Mouse (Mus musculus): Measurements from ENCODE around the gene Cct8l1. TPM values are rescaled to one million over a fixed set of nuclear protein-coding genes. Genes with fewer than 3 reads are reported as not detected.
A peak's percentile ranks its signal among the peaks of the same experiment; 100 is the strongest.

Cct8l1 gene
- 0.09 TPM in 1 of 2 replicates, not detected in the other for polyA plus RNA-seq (2015; fragmentation: Nextera tagmentation; extraction: Ambion mirVana)

DNA sequence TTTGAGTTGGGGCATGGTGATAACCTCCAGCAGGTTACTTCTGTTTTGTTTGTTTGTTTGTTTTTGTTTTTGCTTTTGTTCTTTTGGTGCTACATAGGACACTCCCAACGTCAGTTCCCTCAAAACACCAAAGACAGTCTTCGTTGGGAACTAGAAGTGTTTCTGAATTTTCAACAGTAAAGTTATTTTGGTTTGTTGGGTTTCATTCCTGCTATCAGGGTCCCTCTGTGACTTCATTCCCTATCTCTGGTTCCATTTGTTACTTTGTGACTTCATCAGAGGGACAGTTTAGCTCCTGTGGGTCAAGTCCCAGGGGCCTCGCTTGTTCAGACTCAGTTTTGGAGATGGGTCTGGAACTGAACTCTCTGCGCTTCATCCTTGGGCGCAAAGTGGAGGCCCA lies at the start of gene Cct8l1:
Cct8l1 (plus strand) TSS at position 301 of the 400 bp plus-strand sequence.
- no peak for ATAC-seq (ENCODE audit: insufficient number of reproducible peaks, low FRiP score, low TSS enrichment, low read depth)

DNA sequence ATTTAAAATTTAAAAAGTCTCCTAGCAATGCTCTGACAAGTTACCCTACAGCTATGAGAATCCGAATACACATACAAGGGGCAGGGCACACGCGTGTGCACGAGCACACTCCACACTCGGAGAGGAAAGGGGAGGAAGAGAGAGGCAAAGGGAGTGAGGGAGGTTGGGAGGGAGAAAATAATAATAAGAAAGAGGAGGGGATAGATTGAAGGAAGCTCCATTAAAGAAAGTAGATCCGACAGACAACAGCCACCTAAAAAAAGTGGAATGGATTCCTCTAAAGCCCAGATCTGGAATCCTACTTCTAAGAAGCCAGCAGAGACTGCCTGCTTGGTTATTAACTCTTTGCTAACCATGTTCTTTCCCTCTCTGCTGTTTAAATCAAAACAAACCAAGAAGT lies 43.8 kb upstream of the Cct8l1 start:
- Histone ChIP-seq H3K36me3 (no peaks in the 10 kb centered on the region), H3K27me3 (no peaks in the 10 kb centered on the region), H3K9me3 (no peaks in the 10 kb centered on the region), H3K9ac (no peak overlapping the region), H3K4me1 (peaks cover 7% of the 10 kb centered on the region), H3K4me3 (peak overlapping the region; percentile 41), H3K4me2 (peak overlapping the region; percentile 42), H3K27ac (0 out of 2 replicates have a peak overlapping the region, but pooled peaks have one; percentile 54)
- no peak for ATAC-seq (ENCODE audit: insufficient number of reproducible peaks, low FRiP score, low TSS enrichment, low read depth)
- 1% methylated on average over 6 of the region's 6 CpGs for WGBS

More for the DNA sequence above, at the start of gene Cct8l1:
- WGBS, result 92% methylated on average over 5 of the region's 5 CpGs
- H3K9ac ChIP-seq, result no peak within 1 kb of the TSS
- H3K4me3 ChIP-seq, result no peak within 1 kb of the TSS
- H3K27ac ChIP-seq, result no peak within 1 kb of the TSS
- no peaks in the 10 kb centered on the region for H3K4me1 ChIP-seq
- H3K4me2 ChIP-seq, result no peak within 1 kb of the TSS
- H3K27me3 ChIP-seq, result no peaks in the 10 kb centered on the region
- no peaks in the 10 kb centered on the region for H3K9me3 ChIP-seq
- no peaks in the 10 kb centered on the region for H3K36me3 ChIP-seq

DNA sequence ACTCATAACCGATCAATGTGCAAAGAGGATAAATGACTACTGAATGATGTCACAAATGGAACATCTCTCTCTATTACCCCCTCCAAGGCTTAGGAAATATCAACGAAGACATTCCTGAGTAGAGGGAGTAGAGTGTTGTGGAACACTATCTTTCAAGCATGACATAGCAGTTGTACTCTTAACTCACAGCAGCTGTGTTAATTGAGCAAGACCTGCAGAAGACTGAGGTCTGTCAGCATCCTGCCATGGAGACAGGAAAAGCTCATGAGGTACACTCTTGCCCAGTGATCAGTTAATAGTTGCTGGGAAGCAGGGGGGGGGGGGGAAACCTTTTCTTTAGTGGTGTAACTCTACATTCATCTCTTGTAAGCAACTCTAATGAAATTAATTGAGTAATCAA lies 40.1 kb upstream of the Cct8l1 start:
- Histone ChIP-seq H3K36me3 (no peaks in the 10 kb centered on the region), H3K27me3 (no peaks in the 10 kb centered on the region), H3K4me1 (peaks cover 7% of the 10 kb centered on the region), H3K27ac (no peak overlapping the region), H3K9me3 (no peaks in the 10 kb centered on the region), H3K4me3 (no peak overlapping the region), H3K9ac (no peak overlapping the region), H3K4me2 (no peak overlapping the region)
- ATAC-seq (ENCODE audit: insufficient number of reproducible peaks, low FRiP score, low TSS enrichment, low read depth), result no peak
- WGBS, result 79% methylated on average over 2 of the region's 2 CpGs

DNA sequence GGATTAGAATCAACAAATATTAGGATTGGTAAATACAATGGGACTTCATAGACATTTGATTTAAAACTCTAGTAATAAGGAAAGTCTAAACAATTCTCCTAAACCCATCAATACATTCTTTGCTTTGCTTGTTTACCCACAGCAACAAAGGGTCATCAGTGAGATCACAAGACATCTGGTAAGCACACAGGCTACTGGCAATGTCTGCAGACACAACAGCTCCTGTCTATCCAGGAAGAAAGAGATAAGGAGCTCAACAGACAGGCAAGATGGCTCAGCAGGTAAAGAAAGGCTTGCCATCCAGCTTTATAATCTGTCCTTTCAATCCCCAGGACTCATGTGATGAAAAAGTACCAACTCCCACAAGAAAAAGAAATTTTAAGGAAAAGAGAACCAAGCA lies 37.0 kb upstream of the Cct8l1 start:
- no peak overlapping the region for H3K4me2 ChIP-seq
- H3K9me3 ChIP-seq, result no peaks in the 10 kb centered on the region
- no peaks in the 10 kb centered on the region for H3K4me1 ChIP-seq
- H3K4me3 ChIP-seq, result no peak overlapping the region
- no peak for ATAC-seq (ENCODE audit: insufficient number of reproducible peaks, low FRiP score, low TSS enrichment, low read depth)
- no peak overlapping the region for H3K27ac ChIP-seq
- no peaks in the 10 kb centered on the region for H3K36me3 ChIP-seq
- H3K27me3 ChIP-seq, result no peaks in the 10 kb centered on the region
- H3K9ac ChIP-seq, result no peak overlapping the region

DNA sequence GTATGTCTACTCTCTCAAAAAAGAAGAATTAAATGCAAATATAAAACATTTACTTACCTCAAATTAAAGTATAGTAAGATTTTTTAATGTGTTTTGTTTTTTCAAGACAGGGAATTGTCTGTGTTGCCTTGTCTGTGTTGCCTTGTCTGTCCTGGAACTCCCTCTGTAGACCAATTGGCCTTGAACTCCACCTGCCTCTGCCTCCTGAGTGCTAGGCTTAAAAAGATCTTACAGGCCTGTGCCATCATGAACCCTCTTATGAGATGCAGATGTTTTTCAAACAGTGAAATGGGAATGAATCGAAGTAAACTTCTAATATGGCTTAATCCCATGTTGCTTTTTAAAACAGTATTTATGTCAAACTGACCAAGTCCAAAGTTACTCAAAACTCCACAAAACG lies 19.2 kb upstream of the Cct8l1 start:
- H3K36me3 ChIP-seq, result no peaks in the 10 kb centered on the region
- H3K27ac ChIP-seq, result no peak overlapping the region
- peak overlapping the region; percentile 56 for H3K4me2 ChIP-seq
- no peaks in the 10 kb centered on the region for H3K9me3 ChIP-seq
- no peak overlapping the region for H3K9ac ChIP-seq
- peak overlapping the region; percentile 88 for H3K4me3 ChIP-seq
- ATAC-seq (ENCODE audit: insufficient number of reproducible peaks, low FRiP score, low TSS enrichment, low read depth), result no peak
- H3K4me1 ChIP-seq, result peaks cover 15% of the 10 kb centered on the region
- 23% methylated on average over 2 of the region's 2 CpGs for WGBS
- no peaks in the 10 kb centered on the region for H3K27me3 ChIP-seq

DNA sequence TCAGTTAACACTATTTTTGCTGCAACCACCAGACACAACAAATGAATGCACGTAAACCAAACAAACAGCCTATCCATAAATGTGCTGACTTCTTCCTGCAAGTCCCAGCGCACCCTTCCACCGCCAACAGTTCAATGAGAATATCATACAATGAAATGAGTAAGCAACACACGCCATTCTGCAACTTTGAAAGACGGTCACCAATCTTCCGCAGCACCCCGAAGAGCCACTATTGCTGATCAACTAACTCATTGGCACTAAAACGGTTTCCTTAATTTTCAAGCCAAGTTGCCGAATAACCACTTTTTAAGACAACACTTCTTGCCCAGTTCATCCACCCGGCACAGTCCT lies 18.5 kb upstream of the Cct8l1 start:
- Histone ChIP-seq H3K27ac (peak overlapping the region; percentile 97), H3K4me3 (peak overlapping the region; percentile 88), H3K4me1 (peaks cover 15% of the 10 kb centered on the region), H3K36me3 (no peaks in the 10 kb centered on the region), H3K4me2 (peak overlapping the region; percentile 56), H3K9me3 (no peaks in the 10 kb centered on the region), H3K9ac (peak overlapping the region; percentile 94), H3K27me3 (no peaks in the 10 kb centered on the region)
- 2% methylated on average over 10 of the region's 10 CpGs for WGBS
- no peak for ATAC-seq (ENCODE audit: insufficient number of reproducible peaks, low FRiP score, low TSS enrichment, low read depth)

DNA sequence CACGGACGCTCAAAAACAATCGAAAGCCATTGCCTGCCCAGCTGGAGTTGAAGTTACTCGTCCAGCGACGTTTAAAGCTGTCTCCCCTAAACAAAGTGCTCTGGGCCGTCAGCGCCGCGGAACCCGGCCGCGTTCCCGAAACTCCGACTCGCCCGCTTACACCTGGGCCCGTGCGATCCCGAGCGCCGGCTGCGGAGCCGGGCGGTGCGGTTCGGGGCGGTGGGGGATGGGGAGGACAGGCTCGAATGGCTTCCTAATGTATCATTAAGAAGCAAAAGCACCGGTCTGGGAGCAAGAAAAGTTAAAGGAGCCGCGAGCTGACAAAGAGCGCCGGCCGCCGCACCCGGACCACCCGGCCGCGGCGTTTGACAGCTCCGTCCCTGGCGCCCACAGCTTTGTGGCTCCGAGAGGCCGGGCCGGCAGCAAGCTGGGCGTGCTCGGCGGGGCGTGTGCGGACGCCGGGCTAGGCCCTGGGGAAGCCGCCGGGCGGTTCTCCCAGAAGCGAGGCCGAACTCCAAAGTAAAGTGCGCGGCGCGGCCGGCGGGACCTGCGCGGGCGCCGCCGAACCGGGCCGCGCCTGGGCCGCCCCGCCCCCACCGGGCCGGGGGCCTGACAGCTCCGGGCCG lies 18.0 kb upstream of the Cct8l1 start:
- peak overlapping the region; percentile 88 for H3K4me3 ChIP-seq
- H3K27ac ChIP-seq, result peak overlapping the region; percentile 97
- no peaks in the 10 kb centered on the region for H3K36me3 ChIP-seq
- peak overlapping the region; percentile 56 for H3K4me2 ChIP-seq
- no peaks in the 10 kb centered on the region for H3K9me3 ChIP-seq
- H3K9ac ChIP-seq, result peak overlapping the region; percentile 94
- peaks cover 15% of the 10 kb centered on the region for H3K4me1 ChIP-seq
- WGBS, result under 1% methylated on average over 73 of the region's 78 CpGs
- no peaks in the 10 kb centered on the region for H3K27me3 ChIP-seq
- ATAC-seq (ENCODE audit: insufficient number of reproducible peaks, low FRiP score, low TSS enrichment, low read depth), result peak; percentile 15; the same call in 1 of the 2 replicates

DNA sequence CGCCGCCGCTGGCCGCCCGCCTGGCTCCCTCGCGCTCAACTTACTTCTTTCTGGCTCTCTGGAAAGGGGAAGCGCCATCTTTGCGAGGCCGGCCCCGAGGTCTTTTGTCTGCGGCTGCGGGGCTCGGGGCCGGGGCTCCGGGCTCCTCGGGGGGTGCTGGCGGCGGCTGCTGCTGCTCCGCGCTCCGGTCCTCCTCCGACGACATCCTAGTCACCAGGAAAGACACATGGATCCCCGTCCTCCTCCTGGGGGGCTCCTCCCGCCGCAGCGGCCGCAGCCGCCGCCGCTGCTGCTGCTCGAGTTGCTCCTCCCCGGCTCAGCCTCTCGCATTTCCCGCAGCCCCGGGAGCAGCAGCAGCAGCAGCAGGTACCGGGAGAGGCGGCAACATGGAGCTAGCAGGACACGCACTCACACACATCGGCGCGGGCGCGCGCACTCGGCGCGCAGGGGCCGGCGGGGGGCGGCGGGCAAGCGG lies 17.5 kb upstream of the Cct8l1 start, which contains the start of gene Kmt2c:
Kmt2c (minus strand) TSS at position 438 of the 475 bp plus-strand sequence.
- no peak for ATAC-seq (ENCODE audit: insufficient number of reproducible peaks, low FRiP score, low TSS enrichment, low read depth)
- peak within 1 kb of the TSS; percentile 94 for H3K9ac ChIP-seq
- peak within 1 kb of the TSS; percentile 100 for H3K27ac ChIP-seq
- H3K9me3 ChIP-seq, result no peaks in the 10 kb centered on the region
- no peaks in the 10 kb centered on the region for H3K36me3 ChIP-seq
- H3K27me3 ChIP-seq, result no peaks in the 10 kb centered on the region
- H3K4me3 ChIP-seq, result peak within 1 kb of the TSS; percentile 88
- peaks cover 15% of the 10 kb centered on the region for H3K4me1 ChIP-seq
- H3K4me2 ChIP-seq, result peak within 1 kb of the TSS; percentile 66
- WGBS, result 0% methylated on average over 38 of the region's 54 CpGs

DNA sequence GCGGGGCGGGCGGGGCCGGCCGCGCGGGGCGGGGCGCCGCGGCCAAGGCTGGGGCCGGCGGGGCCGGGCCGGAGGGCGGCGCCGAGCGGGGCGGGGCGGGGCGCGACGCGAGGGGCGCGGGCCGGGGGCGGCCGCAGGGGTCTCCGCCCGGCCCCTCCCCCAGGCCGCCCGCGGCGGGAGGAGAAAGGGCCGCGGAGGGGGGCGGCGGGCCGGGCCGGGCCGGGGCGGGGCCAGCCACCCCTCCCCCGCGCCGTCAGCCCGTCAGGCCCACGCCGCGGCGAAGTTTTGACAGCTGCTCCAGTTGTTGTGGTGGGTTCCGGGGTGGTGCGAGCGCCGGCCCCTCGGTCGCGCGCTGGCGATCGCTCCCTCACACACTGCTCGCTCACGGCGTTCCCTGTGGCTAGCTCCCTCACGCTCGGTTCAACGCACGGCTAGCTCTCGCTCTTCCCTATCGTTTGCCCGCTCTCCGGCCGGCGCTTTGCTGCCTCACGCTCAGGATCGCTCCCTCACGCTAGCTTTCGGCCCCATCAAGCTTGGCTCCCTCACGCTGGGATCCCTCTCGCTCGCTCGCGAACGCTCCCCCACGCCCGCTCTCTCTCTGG lies 16.9 kb upstream of the Cct8l1 start:
- Histone ChIP-seq H3K36me3 (no peaks in the 10 kb centered on the region), H3K9ac (peak overlapping the region; percentile 89), H3K4me3 (peak overlapping the region; percentile 88), H3K4me1 (peaks cover 15% of the 10 kb centered on the region), H3K27ac (peak overlapping the region; percentile 100), H3K9me3 (no peaks in the 10 kb centered on the region), H3K27me3 (no peaks in the 10 kb centered on the region), H3K4me2 (peak overlapping the region; percentile 66)
- WGBS, result under 1% methylated on average over 35 of the region's 87 CpGs
- ATAC-seq (ENCODE audit: insufficient number of reproducible peaks, low FRiP score, low TSS enrichment, low read depth), result peak; percentile 81

DNA sequence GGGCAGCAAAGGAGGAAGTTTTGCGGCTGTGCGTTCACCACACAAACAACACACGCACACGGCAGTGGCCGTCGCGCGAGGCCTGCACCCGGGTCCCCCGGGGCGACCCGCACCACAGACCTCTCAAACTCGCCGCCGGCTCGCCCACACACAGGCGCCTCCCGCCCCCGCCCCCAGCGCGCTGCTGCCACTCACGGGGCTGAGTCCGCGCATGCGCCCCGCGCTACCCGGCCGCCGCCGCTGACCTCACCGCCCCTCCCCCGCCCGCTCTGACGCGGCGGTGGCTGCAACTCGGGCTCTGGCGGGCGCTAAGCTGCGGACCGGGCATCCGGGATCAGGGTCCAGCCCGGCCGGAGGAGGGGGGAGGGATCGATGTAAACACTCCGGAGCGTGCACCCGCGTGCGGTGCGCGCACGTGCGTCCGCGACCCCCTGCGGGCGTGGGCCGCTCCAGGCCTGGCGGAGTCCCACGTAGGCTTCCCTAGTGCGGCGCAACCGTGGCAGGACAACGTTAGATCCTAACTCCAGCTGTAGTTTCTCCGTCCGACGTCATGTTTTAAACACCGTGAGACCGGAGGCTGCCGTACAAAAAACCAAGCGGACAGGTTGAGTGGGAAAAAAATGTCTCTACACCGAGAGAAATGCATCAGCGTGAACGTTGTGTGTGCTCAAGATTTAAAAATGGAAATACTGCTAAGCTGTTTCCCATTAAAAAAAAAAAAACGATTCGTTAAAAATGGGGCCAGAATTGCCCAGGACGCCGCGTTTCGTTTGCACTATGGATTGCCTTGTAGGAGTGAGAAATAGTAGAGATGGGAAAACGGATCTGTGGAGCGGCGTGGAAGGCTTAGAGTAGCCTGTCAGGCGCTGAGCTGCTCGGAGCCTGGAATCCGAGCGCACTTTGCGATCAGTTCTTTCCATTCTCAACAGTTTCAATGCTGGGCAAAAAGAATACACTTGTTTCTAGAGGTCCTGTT lies 16.2 kb upstream of the Cct8l1 start:
- Histone ChIP-seq H3K36me3 (no peaks in the 10 kb centered on the region), H3K27me3 (no peaks in the 10 kb centered on the region), H3K4me3 (peak overlapping the region; percentile 88), H3K4me2 (peak overlapping the region; percentile 66), H3K9ac (peak overlapping the region; percentile 89), H3K4me1 (peaks cover 15% of the 10 kb centered on the region), H3K27ac (peak overlapping the region; percentile 100), H3K9me3 (no peaks in the 10 kb centered on the region)
- ATAC-seq (ENCODE audit: insufficient number of reproducible peaks, low FRiP score, low TSS enrichment, low read depth), result peak; percentile 86
- WGBS, result under 1% methylated on average over 86 of the region's 90 CpGs

DNA sequence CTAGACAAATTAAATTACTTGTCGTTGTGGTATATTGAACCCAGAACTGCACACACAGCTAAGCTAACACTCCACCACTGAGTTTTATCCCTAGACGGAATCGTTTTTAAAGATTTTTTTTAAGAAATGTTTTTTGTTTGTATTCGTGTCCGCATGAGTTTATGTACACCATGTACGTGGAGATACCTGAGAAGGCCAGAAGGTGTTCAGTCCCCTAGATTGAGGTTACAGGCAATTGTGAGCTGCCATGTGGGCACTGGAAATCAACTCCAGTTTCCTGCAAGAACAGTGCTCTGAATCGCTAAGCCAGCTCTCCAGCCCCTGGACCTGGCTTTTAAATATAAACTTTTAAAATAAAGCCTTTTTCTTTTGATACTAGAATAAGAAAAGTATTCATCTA lies 15.2 kb upstream of the Cct8l1 start:
- Histone ChIP-seq H3K9me3 (no peaks in the 10 kb centered on the region), H3K4me3 (peak overlapping the region; percentile 88)
- 58% methylated on average over 7 of the region's 7 CpGs for whole genome bisulfite sequencing

More for the DNA sequence above, 15.2 kb upstream of the Cct8l1 start:
- Histone ChIP-seq H3K4me2 (peak overlapping the region; percentile 66; the same call in 1 of the 2 replicates), H3K27ac (no peak overlapping the region), H3K36me3 (no peaks in the 10 kb centered on the region), H3K9ac (no peak overlapping the region), H3K4me1 (peaks cover 15% of the 10 kb centered on the region), H3K27me3 (no peaks in the 10 kb centered on the region)
- no peak for ATAC-seq (ENCODE audit: insufficient number of reproducible peaks, low FRiP score, low TSS enrichment, low read depth)

Measured in limb, embryonic 15.5 days (tissue).